Mouse (Mus musculus) midbrain, embryonic 13.5 days (tissue): ENCODE measurements around the gene Stpg2. TPM values are rescaled to one million over a fixed set of nuclear protein-coding genes. Genes with fewer than 3 reads are reported as not detected.
"Not testable (repeated sequence)": the region's sequence is repeated elsewhere in the genome, so short reads cannot be mapped to it uniquely, and the experiment has no call there.

ENCODE experiments used
- ATAC-seq: fragments of 200-750 bp; cut with Nextera tagmentation; 2 replicates; pipeline ENCODE4 v1.8.0; 2017; ENCODE audit warnings: mild to moderate bottlenecking, moderate TSS enrichment, moderate library complexity
- H3K27ac ChIP-seq: fragments of 300-500 bp; sonication (generic); 2 replicates; pipeline ENCODE4 v1.5.1; 2015; ENCODE audit warnings: inconsistent platforms, mild to moderate bottlenecking, moderate library complexity
- H3K27me3 ChIP-seq: fragments of 300-500 bp; sonication (generic); 2 replicates; pipeline ENCODE4 v1.6.1; 2015; ENCODE audit warnings: mild to moderate bottlenecking, inconsistent platforms
- H3K36me3 ChIP-seq: fragments of 300-500 bp; sonication (generic); 2 replicates; pipeline ENCODE4 v1.6.1; 2015; ENCODE audit warnings: mild to moderate bottlenecking, inconsistent platforms
- H3K4me1 ChIP-seq: fragments of 300-500 bp; sonication (generic); replicated peaks from 2 replicates; pipeline ENCODE4 v1.6.1; 2015; ENCODE audit warnings: inconsistent platforms
- H3K4me2 ChIP-seq: fragments of 300-500 bp; sonication (generic); replicated peaks from 2 replicates; pipeline ENCODE4 v1.6.1; 2015; ENCODE audit warnings: moderate library complexity, mild to moderate bottlenecking, inconsistent platforms
- H3K4me3 ChIP-seq: fragments of 300-500 bp; sonication (generic); replicated peaks from 2 replicates; pipeline ENCODE4 v1.5.1; 2015; ENCODE audit warnings: mild to moderate bottlenecking, inconsistent platforms
- H3K9ac ChIP-seq: fragments of 300-500 bp; sonication (generic); replicated peaks from 2 replicates; pipeline ENCODE4 v1.6.1; 2015; ENCODE audit warnings: mild to moderate bottlenecking, inconsistent platforms
- H3K9me3 ChIP-seq: fragments of 300-500 bp; sonication (generic); 2 replicates; pipeline ENCODE4 v1.6.1; 2016; ENCODE audit warnings: mild to moderate bottlenecking, inconsistent platforms
- WGBS: fragments of 180-500 bp; shearing (Covaris S2); methylation state at CpG from one replicate; pipeline ENCODE4 v1.1.7; 2015; 5-methylcytosine and 5-hydroxymethylcytosine counted together
- polyA plus RNA-seq: library from polyadenylated mRNA; unstranded; fragments of >200 nt; fragmentation: Nextera tagmentation; extraction: Ambion mirVana; gene quantifications from 2 replicates; pipeline ENCODE4 v1.2.1, GENCODE M21; 2015

Stpg2 gene
- polyA plus RNA-seq, 1 experiment from 2014 or later = 0.22 TPM

DNA sequence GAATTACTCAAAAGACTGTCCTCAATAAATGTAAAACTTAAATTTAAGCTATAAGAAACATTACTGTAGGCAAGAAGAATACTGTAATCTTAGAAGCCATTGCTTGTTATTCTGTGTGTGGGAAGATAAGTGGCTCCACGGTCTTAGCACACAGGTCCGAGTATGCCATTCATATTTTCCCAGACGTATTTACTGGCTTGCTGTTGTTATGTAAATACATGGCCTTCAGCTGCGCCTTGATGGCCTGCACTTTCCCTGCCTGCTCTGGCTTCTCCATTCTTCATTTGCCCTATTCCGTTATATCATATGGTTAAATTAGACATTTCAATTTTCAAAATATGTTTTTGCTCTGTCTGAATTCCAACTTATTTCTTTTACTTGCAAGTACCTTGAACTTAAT, 296.7 kb downstream of the Stpg2 start:
- H3K4me2 ChIP-seq = no peak overlapping the region
- 0 out of 2 replicates have a peak, but pooled peaks have one; percentile 53 for ATAC-seq
- H3K4me1 ChIP-seq = no peaks in the 10 kb centered on the region
- H3K9ac ChIP-seq = no peak overlapping the region
- H3K27me3 ChIP-seq = no peaks in the 10 kb centered on the region
- WGBS = 30% methylated on average over 5 of the region's 5 CpGs
- no peak overlapping the region for H3K27ac ChIP-seq
- no peaks in the 10 kb centered on the region for H3K9me3 ChIP-seq
- no peaks in the 10 kb centered on the region for H3K36me3 ChIP-seq
- H3K4me3 ChIP-seq = no peak overlapping the region

DNA sequence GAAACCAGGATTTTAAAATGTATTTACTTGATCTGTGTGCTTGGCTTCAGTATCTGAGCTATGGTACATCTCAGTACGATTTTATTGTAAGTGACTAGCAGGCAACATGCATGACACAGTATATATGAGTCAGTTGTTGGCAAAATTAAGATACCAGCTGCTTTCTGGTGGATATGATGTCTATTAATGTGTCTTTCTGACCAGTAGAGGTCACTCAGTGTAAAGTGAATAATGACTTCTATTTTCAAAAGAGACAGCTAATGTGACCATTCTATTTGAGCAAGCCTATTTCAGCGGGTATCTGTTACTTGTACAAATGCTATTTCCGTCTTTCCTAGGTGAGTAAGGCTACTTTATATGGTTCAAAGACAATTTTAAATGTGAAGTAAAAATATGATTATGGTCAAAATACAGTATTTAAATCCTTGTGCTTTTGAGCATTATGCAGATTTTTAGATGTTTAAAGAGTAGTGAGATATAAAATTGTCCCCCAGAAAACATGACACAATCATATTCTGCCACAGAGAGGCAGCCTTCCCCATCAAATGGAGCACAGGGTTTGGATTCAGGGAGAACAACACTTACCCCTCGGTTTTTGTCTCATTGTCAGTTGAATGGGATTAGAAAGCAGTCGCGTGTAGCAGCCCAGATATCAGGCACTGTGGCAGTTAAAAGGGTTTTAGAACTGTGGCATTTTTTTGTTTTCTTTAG, 303.9 kb downstream of the Stpg2 start:
- Histone ChIP-seq H3K27me3 (no peaks in the 10 kb centered on the region), H3K4me2 (no peak overlapping the region), H3K4me3 (no peak overlapping the region), H3K4me1 (no peaks in the 10 kb centered on the region; the same call in 1 of the 2 replicates), H3K27ac (no peak overlapping the region), H3K9ac (no peak overlapping the region), H3K36me3 (no peaks in the 10 kb centered on the region), H3K9me3 (no peaks in the 10 kb centered on the region)
- peak; percentile 91 for ATAC-seq
- 29% methylated on average over 6 of the region's 6 CpGs for WGBS

DNA sequence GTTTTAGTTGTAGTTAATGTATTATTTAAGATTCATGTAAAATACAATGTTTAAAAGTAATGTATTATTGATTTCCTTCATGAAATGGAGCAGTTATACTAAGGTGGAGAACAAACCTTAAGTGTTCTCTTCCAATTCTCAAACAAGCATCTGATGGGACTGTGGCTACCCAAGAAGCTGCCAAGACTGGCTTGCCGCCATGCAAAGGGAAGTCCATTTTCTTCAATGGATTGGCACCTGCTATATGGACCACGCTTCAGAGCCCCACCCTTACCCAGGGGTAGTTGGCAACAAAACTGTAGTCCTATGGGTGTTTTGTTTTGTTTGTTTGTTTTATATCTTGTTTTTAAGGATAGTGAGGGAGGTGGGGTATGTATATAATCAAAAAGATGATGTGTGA, 373.0 kb downstream of the Stpg2 start:
- no peaks in the 10 kb centered on the region for H3K4me1 ChIP-seq
- no peak overlapping the region for H3K9ac ChIP-seq
- H3K9me3 ChIP-seq = no peaks in the 10 kb centered on the region
- WGBS = 95% methylated on average over 2 of the region's 2 CpGs
- H3K36me3 ChIP-seq = no peaks in the 10 kb centered on the region
- H3K27ac ChIP-seq = no peak overlapping the region
- no peak for ATAC-seq
- no peak overlapping the region for H3K4me2 ChIP-seq
- no peaks in the 10 kb centered on the region for H3K27me3 ChIP-seq
- H3K4me3 ChIP-seq = no peak overlapping the region

DNA sequence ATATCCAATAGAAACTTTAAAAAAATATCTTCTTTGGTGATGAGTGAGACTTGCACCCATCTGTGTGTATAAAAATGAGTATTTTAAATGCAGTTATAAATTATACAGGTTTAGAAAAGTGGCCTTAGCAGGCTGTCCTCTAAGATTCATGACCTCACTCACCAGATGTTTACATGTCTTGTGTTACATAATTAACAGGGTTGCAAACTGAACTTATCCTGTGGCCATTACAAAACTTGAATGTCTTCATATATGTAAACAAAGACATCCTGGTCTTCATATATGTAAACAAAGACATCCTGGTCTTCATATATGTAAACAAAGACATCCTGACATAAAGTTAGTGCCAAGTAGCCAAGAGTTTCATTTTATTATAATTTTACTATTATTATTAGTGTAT, 375.8 kb downstream of the Stpg2 start:
- Histone ChIP-seq H3K9ac (no peak overlapping the region), H3K9me3 (no peaks in the 10 kb centered on the region), H3K4me2 (no peak overlapping the region), H3K27me3 (no peaks in the 10 kb centered on the region), H3K36me3 (no peaks in the 10 kb centered on the region), H3K27ac (no peak overlapping the region), H3K4me1 (no peaks in the 10 kb centered on the region), H3K4me3 (no peak overlapping the region)
- ATAC-seq = no peak

DNA sequence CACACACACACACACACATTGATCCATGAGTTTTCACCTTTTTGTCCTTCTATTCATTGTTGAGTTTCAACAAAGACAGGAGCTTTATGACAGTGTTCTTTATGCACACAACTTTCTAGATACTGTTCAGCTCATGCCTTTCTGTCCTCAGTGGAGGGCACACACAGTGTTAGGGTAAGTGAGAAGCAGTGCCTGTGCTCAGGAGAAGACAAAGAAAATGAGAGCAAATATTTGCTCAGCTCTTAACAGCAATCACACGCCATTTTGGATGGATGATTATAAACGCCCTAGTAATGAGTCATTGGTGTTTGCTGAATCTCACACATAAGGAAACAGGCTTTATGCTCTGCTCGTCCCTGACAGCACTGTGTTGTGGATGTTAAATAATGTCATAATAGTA, 394.0 kb downstream of the Stpg2 start:
- Histone ChIP-seq H3K27me3 (no peaks in the 10 kb centered on the region), H3K4me3 (no peak overlapping the region), H3K9me3 (no peaks in the 10 kb centered on the region), H3K9ac (no peak overlapping the region), H3K27ac (no peak overlapping the region), H3K36me3 (no peaks in the 10 kb centered on the region), H3K4me2 (no peak overlapping the region), H3K4me1 (no peaks in the 10 kb centered on the region)
- no peak for ATAC-seq
- 80% methylated on average over 3 of the region's 3 CpGs for WGBS

DNA sequence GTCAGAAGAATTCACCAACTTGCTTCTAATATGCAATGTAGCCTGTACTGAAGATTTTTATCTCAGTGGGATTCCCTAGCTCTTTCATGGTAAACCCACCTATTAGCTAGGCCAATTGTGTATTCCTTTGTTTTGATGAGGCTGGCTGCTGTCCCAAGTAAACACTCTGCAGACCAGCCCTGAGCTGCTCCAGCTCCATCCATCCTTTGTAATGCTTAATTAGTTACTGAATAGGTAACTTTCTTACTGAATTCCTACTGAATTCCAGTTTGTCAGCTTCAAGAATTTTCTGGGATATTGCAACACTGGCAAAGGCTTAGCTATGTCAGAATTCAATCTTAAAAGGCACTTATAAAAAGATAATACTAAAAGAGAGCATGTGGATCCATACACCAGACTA, 402.8 kb downstream of the Stpg2 start:
- not testable (repeated sequence) for ATAC-seq, H3K4me3 ChIP-seq

DNA sequence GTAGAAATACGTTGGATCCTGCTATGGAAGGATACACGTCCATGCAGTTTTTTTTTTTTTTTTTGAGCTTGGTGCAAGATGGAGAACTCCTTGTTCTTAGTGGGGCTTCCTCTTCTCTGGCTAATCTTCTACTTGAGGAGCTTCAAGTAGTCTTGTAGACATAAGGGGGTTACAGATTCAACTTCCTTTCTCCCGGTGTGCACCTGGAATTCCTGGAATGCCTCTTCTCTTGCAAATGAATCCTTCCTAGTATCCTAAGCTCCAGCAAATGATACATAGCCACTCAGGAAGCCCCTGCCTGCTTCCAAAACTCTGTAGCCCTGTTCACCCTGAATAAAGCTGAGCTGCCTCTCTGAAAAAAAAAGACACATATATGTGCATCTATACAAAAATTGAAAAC, 409.1 kb downstream of the Stpg2 start:
- Histone ChIP-seq H3K36me3 (no peaks in the 10 kb centered on the region), H3K27me3 (no peaks in the 10 kb centered on the region), H3K4me3 (no peak overlapping the region), H3K4me1 (no peaks in the 10 kb centered on the region), H3K9me3 (no peaks in the 10 kb centered on the region), H3K9ac (no peak overlapping the region), H3K27ac (no peak overlapping the region), H3K4me2 (no peak overlapping the region)
- 74% methylated on average over 3 of the region's 3 CpGs for WGBS
- no peak for ATAC-seq

More for the DNA sequence above, 402.8 kb downstream of the Stpg2 start:
- not testable (repeated sequence) for H3K27ac ChIP-seq, H3K36me3 ChIP-seq, H3K4me2 ChIP-seq, H3K9ac ChIP-seq, H3K4me1 ChIP-seq, H3K27me3 ChIP-seq, H3K9me3 ChIP-seq

DNA sequence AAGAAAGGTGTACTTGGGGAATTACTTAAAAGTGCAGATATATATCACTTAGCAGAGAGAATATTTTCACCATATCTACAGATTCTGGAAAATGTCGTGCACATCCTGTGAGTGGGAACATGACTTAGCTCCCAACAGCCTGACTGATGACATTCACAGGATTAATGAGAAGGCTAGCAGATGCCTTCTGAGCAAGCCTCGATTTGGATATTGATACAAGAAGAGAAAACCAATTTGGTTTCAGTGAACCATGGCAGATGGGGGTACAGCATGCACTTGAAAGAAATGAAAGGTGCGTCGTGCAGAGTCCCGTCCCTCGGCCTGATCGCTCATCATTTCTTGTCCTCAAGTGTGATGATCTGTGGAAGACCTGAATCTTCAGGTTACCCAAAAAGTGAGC, 410.3 kb downstream of the Stpg2 start:
- Histone ChIP-seq H3K9ac (no peak overlapping the region), H3K36me3 (no peaks in the 10 kb centered on the region), H3K4me1 (no peaks in the 10 kb centered on the region), H3K9me3 (no peaks in the 10 kb centered on the region), H3K27ac (no peak overlapping the region), H3K4me2 (no peak overlapping the region), H3K4me3 (no peak overlapping the region), H3K27me3 (no peaks in the 10 kb centered on the region)
- no peak for ATAC-seq
- WGBS = 89% methylated on average over 7 of the region's 7 CpGs

DNA sequence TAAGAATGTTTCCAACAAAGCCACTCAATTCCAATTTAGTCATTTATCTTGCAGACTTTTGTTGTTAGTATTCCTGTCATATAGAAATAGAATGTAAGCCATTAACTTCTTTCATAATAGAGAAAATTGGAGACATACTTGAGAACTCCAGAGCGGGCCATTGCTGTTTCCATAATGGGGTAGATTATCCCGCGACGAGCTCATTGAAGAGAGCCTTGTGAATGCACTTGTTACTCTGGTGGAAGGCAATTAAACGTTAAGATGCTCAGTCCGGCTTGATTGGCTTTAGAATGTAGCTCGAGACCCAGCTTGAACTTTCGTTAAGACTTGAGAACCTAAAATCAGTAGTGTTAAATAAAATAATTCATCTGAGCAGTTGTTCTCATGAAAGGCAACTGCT, 432.4 kb downstream of the Stpg2 start:
- WGBS = 58% methylated on average over 8 of the region's 8 CpGs

DNA sequence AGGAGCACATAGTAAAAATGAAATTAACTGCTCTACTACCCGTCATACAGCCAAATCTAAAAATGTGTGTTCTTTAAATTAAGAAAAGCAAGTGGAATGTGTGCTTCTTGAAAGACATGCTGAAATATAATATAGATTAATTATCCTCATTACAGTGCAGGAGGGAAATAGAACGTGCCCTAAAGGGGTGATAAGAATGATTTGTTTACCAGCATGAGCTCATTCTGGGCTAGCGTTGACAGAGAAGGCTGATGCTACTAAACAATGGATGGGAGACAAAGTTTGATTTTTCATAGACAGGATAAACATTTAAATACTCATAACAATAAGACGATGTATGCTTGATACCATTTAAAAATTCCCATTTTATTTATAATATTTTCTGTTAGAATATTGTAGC, 446.0 kb downstream of the Stpg2 start:
- Histone ChIP-seq H3K27me3 (no peaks in the 10 kb centered on the region), H3K4me2 (no peak overlapping the region), H3K9me3 (no peaks in the 10 kb centered on the region), H3K4me3 (no peak overlapping the region), H3K27ac (no peak overlapping the region), H3K4me1 (no peaks in the 10 kb centered on the region), H3K9ac (no peak overlapping the region), H3K36me3 (no peaks in the 10 kb centered on the region)
- no peak for ATAC-seq
- WGBS = 83% methylated on average over 4 of the region's 4 CpGs

More for the DNA sequence above, 432.4 kb downstream of the Stpg2 start:
- Histone ChIP-seq H3K4me1 (no peaks in the 10 kb centered on the region), H3K4me3 (no peak overlapping the region), H3K27me3 (no peaks in the 10 kb centered on the region), H3K4me2 (no peak overlapping the region), H3K9me3 (no peaks in the 10 kb centered on the region), H3K36me3 (no peaks in the 10 kb centered on the region), H3K27ac (no peak overlapping the region), H3K9ac (no peak overlapping the region)
- no peak for ATAC-seq

DNA sequence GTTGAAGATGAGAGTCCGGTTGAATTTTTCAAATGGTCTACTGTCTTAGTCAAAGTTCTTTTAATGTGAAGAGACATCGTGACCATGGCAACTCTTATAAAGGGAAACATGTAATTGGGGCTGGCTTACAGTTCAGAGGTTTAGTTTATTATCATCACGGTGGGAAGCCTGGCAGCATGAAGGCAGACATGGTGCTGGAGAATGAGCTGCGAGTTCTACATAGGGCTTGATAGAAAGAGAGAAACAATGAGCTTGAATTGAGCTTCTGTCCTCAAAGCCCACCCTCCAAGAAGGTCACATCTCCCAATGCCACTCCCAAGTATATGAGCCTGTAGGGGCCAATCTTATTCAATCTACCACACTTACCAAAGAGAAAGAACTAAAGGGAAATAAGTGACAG, 453.9 kb downstream of the Stpg2 start:
- no peak overlapping the region for H3K9ac ChIP-seq
- ATAC-seq = no peak
- no peaks in the 10 kb centered on the region for H3K36me3 ChIP-seq
- H3K4me1 ChIP-seq = no peaks in the 10 kb centered on the region
- WGBS = 54% methylated on average over 4 of the region's 4 CpGs
- no peak overlapping the region for H3K27ac ChIP-seq
- no peaks in the 10 kb centered on the region for H3K9me3 ChIP-seq
- no peak overlapping the region for H3K4me2 ChIP-seq
- no peaks in the 10 kb centered on the region for H3K27me3 ChIP-seq
- no peak overlapping the region for H3K4me3 ChIP-seq

DNA sequence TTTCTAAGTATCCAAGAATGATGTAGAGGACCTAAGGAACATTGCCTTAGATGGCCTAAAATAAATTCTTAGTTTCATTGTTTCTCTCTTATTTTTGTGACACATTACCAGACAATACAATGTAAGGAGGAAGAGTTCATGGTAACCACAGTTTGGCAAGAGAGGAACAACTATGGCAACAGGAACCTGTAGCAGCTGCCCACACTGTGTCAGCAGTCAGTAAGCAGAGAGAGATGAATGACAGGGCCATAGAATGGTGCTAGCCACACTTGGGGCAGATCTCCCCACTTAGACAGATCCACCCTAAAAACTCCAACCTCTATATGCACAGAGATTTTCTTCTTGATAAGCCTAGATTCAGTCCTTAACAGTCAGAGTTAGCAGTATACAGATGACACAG, 456.7 kb downstream of the Stpg2 start:
- no peaks in the 10 kb centered on the region for H3K4me1 ChIP-seq
- H3K36me3 ChIP-seq = no peaks in the 10 kb centered on the region
- H3K4me3 ChIP-seq = no peak overlapping the region
- H3K9ac ChIP-seq = no peak overlapping the region
- ATAC-seq = no peak
- H3K4me2 ChIP-seq = no peak overlapping the region
- H3K27ac ChIP-seq = no peak overlapping the region
- no peaks in the 10 kb centered on the region for H3K9me3 ChIP-seq
- no peaks in the 10 kb centered on the region for H3K27me3 ChIP-seq

DNA sequence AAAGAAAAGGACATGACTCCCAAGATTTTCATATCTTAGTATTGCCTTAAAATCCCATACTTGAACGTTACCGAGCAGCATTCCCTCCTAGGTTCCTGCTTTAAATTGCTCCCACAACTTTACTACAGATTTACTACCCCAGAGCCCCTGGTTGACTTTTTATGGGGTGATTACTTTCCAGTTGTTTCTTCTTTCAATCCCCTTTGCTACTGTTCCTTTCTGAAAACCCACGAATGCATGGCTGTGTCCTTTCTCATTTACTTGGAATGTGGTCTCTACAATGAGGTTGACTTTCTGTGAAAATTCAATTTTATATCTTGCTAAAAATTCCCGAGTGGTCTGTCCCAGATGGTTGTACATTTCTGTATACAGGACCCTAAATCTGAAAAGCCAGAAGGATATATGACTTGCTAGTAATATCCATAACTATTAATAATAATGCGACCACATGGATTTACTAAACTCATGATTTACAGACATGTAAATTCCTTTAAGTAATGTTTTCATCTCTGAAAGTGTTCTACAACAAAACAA, 458.3 kb downstream of the Stpg2 start:
- no peak overlapping the region for H3K4me2 ChIP-seq
- ATAC-seq = no peak
- no peaks in the 10 kb centered on the region for H3K4me1 ChIP-seq
- H3K36me3 ChIP-seq = no peaks in the 10 kb centered on the region
- H3K4me3 ChIP-seq = no peak overlapping the region
- 87% methylated on average over 5 of the region's 5 CpGs for WGBS
- H3K27me3 ChIP-seq = no peaks in the 10 kb centered on the region
- H3K9me3 ChIP-seq = no peaks in the 10 kb centered on the region
- H3K9ac ChIP-seq = no peak overlapping the region
- no peak overlapping the region for H3K27ac ChIP-seq
